Mouse (Mus musculus) retina, postnatal 1 day (tissue): ENCODE measurements around the gene Zic4.
A peak's percentile ranks its signal among the peaks of the same experiment; 100 is the strongest.

Source experiments
- DNase-seq: peaks from one replicate; pipeline ENCODE4 v3.0.0-alpha.2; 2012

Gene Zic4

DNA sequence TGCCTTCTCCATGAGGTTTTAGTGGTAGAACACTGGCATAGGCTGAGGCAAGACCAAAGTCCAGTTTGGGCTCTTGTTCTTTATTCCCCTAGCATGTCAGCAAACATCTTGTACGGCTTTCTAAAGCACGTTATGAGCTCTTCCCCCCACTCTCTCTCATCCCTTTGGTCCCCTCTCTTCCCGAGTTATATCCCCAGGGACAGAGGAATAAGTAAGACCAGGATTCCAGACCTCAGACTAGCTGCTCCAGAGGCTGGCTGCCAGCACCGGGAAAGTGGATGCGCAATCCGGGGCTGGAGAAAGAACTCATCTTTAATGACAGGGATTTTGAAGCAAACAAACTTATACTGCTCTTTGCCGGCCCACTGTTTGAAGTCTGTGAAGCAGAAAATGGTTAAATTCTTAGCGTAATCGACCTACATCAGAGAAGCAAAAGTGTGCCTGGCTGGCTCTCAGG, 18.3 kb downstream of the Zic4 start:
- peak; percentile 57 for DNase-seq

DNA sequence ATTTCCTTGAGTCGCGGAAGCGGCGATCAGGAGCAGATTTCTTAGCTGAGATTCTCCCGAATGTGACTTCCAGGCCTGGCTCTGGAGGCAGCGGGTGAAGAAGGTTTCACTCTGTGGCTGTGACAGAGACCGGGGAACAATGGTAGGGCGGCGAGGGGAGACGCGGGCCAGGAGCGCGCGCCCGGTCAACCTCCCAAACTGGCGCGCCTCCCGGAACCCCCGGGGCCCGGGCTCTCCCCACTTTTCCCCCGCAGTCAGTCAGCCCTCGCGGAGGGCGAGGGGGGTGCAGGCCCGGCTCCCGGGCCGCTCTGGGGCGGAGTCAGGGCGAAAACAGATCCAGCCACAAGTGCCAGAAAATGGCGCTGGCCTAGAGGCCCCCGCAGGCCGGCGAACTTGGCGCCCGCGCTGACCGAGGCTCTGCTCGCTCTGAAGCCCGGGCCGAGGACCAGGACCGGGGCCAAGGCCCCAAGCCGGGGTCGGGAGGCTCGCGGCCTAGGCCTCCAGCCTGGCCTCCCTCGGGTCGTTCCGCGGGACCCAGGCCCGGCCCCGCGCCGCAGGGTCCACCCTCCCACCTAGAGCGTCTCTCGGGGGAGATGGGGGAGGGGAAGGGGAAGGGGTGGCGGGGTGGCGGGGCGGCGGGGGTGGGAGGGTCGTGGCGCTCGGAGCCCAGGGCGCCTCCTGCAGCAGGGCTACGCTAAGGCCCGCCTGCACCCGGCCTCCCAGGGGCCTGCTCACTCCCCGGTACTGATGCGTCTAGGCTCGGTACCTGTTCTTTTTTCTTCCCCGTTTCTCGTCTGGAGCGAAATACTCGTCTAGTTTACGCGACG, 19.3 kb downstream of the Zic4 start:
- peak; percentile 88 for DNase-seq

DNA sequence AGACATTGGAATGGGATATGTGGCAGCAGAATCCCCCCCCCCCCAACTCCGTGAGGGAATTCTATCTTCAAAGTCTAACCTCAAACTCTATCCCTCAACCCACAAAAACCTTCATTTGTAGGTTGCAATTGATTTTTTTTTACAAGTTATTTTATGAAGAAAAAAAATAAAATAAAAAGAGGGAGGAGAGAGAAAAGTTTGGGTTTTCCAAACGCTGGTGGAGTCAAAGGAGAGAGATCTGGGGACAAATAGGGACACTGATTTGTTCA, 19.8 kb downstream of the Zic4 start:
- DNase-seq, result no peak

DNA sequence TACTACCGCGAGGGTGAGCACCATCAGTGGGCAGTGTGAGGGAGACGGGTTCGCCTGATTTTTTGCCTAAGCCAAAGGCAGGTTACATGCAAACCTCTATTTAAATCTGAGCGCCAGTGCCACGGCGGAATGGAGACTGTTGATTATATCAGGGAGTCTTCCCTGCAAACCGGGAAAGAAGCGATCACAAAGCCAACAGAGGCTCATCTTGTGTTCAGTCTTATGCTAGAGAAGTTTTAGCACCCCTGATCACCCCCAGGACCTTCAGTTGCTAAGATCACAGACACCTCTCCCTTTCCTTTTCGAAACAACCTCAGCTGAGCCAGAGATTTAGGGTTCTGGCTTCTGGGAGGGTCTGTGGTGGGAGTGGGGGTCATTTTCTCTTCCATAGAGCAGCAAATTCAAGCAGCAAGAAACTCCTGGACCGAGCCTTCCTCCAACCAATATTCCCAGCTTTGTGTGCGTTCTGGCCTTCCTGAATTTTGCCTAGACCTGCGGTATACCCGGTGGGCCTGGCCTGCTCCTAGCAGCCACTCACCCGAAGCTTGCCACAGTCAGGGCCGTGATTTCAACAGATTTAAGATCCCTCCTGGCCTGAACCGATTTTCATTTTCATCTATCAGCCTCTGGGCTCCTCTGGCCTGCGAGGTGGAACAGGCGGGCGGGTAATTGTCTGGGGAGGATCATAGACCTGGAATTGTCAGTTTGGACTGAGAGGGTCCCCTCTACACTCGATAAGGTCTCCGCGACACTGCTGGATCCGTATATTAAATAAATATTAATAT, 20.4 kb downstream of the Zic4 start:
- peak; percentile 36 for DNase-seq

DNA sequence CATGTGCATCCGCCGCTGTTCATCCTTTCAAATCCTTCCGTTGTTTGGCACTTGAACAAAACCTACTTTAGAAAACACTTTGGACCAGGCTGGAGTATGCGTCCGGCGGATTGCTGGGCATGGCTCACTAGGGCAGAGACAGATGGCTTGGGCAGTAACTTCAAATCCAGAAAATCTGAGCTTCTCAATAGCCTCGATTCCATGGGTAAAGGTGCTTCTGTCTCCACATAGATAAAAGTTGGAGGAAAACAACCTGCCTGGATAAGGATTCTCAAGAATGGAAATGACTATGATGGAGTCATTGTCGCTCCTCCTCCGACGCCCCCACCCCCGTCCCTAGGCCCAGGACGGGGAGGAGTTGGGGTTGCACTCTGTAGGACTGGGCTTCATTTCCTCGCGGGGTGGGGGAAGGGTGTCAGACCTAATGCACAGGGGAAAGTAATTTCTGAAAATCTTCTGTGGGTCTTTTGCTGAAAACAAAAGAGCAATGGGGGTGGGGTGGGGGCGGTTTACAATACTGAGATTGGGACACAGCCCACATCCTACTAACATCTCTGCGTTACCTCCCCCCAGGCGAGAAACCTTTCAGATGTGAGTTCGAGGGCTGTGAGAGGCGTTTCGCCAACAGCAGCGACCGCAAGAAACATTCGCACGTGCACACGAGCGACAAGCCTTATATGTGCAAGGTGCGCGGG, 21.4 kb downstream of the Zic4 start:
- no peak for DNase-seq

DNA sequence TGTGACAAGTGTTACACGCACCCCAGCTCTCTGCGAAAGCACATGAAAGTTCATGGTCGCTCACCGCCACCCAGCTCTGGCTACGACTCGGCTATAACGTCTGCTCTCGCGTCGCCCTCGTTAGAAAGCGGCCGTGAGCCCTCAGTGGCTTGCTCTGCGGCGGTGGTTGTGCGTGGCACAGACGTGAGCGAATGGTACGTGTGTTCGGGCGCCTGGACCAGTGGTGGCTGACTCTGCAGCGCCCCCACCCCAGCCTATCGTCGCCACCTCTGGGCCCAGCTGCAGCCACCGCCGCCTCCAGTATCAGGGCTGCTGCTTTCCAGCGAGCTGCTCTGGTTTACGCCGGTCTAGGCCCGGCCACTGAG, 21.9 kb downstream of the Zic4 start:
- DNase-seq, result peak; percentile 63

DNA sequence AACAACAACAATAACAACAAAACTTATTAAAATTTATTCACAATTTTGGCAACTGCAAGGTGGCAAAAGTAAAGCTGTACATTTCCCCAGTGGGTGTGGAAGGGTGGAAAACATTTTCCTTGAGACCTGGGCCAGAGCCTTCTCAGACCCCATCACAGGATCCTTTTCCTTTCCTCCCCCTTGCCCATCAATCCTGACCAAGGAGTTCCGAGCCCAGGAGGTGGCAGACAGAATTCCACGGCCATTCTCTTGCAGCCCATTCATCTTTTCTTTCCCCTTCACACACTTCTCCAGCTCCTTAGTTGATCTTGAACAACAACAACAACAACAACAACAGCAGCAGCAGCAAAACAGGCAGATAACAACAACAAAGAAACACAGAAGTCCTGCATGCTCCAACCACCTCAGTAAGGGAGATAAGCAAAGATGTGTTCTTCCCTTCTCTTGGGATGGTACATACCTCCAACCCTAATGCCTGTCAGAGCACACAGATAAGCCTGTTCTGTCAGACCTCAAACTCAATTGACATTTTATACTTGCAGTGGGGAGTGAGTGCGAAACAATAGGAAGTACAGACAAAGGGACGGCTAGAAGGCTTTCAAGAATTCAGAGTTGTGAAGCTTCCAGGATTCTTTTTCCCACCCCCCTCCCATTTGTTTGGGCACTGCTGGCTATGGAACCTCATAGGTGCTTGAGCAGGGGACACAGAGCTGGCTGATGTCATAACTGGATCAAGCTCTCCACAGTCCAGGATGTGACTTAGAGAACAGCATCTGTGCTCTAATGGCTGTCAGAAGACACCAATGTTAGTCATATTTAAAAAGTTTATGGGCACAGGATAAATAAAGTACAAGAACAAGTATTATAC, 22.7 kb downstream of the Zic4 start:
- no peak for DNase-seq

DNA sequence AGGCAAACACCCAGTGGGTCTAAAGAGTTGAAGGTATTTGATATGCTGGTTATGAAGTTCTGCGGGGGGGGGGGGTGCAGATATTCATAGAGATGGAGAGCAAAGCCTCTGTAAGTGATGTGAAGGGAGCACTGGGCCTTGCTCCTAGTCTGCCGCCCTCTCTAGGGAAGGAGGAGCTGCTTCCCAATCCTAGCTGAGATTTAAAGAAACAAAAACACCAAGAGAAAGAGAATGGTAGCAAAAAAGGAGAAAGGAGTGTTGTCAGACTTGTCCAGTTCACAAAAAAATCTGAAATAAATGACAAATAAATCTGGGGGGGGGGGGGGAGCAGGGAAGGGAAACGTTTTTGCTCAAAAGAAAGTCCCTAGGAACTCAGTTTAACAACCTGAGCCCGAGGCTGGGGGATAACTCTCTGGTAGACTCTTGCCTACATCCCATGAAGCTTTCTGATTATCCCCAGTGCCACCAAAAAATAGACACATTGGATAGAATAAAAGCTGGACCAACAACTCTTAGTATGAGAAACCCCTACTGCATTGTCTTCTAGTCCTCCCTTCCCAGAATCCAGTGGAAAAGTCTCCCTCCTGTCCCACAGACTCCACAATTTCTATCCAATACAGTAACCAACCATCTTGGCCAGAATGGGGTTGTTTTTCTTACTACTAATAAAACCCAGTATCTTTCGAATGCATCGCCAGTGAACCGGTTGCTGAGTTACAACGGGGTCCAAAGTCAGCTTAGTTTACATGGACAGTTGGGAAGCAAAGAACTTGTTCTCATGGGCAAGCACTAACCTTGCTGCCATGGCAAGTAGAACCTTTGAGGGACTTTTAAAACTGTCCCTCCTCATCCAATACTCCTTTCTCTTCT, 23.6 kb downstream of the Zic4 start:
- no peak for DNase-seq

DNA sequence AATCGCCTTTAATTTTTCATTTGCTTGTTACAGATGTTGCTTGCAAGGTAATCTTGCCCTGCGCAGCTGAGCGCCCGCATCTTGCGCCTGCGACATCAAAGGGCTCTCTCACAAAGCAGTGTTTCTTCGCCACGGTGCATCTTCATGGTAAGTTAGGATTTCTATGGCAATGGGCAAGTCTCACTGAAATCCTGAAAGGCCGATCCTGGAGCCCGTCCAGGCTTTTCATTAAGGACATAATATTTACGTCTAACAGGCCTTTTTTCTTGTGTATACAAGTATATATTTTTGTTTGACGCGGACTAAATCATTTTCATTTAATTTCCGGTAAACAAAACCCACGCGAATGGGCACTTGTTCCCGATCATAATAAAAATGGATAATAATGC, 24.3 kb downstream of the Zic4 start:
- no peak for DNase-seq

DNA sequence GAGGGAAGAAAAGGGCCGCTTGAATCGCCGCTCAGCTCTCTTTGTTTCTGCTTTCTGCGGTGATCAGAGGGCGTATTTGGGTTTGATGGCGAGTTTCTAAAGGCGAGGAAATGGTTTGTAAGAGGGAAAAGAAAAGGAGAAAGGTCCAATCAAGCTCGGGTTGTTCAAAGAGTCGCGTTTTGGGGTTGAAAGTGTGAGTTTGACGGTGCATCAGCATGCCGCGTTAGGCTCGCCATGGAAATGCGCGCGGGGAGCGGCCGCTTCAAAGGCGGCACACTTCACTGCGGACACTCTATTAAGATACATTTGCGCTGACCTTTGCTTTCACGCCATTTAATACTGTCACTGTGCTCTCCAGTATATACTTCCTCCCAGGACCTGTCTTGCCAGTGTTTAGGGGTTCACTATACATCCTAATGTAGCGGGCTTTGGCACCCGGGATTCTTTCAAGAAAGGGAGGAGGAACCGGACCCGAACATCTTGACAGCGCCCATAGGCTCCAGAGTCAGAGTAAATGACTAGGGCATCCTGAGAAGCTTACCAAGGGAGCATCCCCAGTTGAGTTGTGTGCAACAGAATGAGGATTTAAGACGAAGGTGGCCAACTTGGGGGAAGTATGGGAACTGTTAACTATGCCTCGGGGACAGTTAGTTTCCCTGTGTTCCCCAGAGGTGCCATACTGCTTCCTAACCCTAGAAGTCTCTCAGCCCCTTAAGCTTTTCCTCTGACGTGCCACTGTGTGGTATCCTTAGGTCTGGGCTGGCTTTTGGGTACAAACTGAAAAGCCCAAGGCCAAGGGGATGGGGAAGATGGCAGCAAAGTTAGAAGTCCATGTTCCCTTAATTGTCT, 24.9 kb downstream of the Zic4 start:
- peak; percentile 44 for DNase-seq

DNA sequence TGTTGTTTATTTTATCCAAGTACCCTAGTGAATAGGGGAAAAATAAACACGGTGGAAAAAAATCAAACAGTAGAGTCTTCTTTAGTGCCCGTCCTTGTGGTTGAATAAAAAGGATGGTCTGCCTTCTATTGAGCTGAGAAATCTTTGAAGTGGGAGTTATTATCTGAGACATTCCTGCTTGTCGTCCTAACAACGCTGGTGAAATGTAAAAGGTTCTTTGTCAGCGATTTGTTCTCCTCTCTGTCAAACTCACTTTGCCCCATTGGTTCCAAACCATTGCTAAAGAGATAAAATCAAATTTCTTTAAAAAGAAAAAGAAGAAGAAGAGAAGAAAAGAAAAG, 25.5 kb downstream of the Zic4 start:
- DNase-seq, result no peak

DNA sequence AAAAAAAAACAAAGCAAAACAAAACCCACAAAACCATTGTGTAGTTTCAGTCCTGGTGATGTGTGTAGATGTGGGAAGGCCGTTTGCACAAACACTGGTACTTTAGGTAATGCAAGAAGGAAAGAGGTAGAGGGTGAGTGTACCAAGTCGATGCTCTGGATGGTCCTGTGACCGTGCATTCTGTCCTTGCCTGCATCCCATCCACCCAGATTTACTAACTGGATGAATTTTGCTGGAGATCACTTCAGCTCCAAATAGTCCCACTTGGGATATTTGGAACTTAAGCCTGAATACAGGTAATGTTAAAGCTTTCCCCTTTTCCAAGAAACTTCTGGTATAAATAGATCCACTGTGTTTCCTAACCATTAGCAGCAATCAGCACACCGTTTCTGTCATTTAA, 26.0 kb downstream of the Zic4 start:
- no peak for DNase-seq

DNA sequence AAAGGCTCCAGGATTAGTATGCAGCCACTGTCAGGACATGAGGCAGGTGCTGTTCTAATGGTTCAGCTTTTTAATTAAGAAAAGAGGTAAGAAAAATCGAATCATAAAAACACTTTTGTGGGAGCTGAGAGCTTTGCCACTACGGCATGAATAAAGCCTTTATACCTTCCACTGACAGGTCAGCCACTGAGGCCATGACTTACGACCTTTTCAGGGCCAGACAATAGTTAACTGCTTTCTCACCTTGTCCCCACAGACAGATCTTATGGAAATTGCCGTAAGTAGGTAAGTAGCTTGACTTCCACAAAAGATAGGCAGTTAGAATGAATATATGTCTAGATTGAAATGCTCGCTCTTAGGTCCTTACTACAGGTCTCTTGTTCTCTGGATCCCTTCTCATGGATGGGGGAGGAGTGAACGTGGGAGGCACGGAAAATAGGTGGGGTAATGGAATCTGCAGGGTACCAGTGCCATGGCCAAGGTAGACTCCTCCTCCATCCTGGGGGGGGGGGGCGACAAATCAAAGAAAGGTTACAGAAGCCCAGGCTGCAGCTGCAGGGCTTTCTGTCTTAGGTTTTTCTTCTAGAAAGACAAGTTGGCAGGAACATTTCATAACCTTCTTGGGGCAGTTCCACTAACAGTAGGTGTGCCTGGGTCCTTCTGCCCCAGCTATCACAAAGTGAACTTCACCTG, 31.3 kb downstream of the Zic4 start:
- no peak for DNase-seq

DNA sequence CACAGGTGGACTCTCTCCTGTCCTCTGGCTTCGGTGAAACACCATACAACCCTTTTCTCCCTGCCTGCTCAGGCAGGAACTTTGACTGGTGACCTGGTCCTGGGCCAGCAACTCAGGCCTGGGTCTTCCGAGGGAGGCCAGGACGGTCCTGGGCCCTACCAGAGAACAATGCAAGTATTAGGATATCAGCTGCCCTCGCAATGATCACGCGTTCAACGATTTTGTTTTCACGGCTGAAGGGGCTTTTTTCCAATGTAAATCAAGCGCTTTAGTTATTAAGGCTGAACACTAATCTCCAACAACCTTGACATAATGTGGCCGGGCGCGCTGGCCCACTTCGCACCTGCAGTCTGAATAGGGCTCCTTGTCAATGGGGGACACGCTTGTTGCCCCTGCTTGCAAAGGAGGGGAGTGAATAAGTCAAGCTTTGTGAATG, 32.0 kb downstream of the Zic4 start:
- no peak for DNase-seq

DNA sequence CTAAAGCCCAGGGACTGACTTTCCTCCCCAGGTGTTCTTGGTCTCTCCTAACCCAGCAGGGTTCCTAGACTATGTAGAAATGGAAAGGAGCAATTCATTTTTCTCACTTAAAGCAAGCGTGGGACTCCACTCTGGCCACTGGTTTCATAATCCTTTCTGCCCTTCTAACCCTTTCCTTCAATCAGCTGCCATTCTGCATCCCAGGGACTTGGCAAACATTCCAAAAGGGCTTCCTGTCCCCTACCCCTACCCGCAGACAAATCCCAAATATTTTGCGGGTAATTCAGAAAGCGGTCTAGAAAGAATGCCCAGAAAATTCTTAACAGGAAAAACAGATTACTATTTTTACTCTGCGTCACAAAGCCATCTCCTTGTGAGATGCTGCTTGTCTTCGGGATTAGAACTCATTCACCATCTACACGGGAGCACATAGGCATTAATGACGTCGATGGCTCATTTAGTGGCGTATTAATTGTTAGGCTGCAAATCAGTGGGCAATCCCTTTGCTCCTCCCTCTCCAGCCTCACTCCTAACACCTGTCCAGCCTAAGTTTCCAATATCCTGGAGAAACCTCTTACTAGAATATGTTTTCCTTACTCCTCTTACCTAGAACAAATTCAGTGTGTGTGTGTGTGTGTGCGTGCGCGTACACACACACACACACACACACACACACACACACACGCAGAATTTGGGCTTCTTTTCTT, 33.0 kb downstream of the Zic4 start:
- no peak for DNase-seq

DNA sequence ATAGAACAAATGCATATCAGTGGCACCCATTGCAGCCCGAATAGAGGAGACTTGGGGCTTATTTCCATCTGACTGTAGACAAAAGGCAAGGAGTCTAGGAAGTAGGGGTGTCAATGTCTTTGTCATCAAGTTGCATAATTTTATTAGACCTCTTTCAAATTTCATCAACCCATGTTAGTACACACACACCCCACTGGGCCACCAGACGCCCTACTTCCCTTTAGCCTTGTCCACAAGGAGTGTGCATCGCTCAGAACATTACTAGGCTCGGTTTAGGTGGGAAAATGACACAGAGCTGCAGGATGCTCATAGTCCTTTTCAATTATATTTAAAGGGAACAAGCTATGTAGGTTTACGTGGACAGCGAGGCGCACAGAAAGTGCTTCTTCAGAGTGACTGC, 37.8 kb downstream of the Zic4 start:
- no peak for DNase-seq

DNA sequence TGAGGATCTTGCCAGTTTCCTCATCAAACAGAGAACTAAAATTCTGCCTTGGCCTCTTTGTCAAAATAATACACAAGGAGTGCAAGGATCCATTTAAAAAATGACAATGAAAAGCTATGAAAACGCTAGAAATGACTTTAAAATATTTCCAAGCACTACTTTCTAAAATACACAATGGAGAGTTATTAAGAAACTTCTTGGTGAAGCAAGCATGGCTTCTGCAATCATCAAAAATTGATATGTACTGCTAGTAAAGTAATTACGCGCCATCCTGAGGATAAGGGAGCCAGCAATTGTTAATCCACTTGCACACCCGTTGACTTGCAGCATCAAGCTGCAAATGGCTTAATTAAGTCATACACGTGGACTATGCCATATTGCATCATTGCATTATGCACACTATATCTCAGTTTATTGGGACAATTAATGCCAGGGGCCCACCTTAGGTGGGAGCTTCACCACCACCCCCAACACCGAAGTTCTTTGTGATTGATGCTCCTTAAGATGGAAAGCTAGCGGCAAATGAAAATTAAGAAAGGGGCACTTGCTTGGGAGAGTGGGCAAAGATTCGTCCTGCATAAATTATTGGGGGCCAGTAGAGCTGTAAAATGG, 38.4 kb downstream of the Zic4 start:
- DNase-seq, result no peak

DNA sequence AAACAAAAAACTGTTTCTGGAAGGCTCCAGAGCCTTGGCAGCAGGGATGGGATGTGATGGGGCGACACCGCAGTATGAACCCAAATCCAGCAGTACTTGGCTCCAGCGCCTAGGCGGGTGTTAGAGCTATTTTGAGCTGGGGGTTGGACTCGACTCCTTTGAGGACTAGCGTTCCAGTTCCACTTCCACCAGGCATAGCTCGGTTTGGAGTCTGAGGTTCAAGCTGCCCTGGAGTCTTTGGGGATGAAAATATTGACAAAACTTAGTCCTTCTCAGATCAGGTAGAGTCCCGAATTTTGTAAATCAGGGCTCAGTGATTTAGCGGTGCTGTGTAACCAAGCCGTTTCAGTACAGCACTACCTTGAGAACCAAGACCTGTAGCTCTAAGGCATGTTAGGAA, 39.3 kb downstream of the Zic4 start:
- DNase-seq, result peak; percentile 3

DNA sequence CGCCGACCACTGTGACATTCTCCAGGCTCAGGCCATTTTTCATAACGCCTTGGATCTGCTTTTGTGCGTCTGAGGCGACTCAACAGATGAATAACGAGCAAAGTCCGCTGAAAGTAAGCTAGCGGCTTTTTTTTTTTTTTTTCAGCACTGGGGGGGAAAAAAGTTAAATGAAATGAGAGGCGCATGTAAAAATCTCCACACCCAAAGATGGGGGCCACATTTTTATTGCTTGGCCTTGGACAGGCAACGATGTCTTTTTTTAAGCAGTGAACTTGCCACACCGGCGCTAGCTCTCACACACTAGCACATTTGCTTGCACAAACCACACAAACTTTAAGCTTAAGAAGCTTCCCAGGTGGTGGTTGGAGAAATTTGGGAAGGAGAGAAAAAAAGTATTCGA, 42.0 kb downstream of the Zic4 start:
- peak; percentile 44 for DNase-seq
